Mouse (Mus musculus) myocyte (in vitro differentiated cells): ENCODE results near the gene Clasp1.

Experiments
- E2F4 ChIP-seq: IDR thresholded peaks from one replicate; pipeline ENCODE4 v1.6.1; 2011; ENCODE audit warnings: mild to moderate bottlenecking, control low read depth, moderate library complexity; ENCODE audit not compliant: insufficient read depth
- MAX ChIP-seq: IDR thresholded peaks from one replicate; pipeline ENCODE4 v1.6.1; 2011; ENCODE audit warnings: low read depth, mild to moderate bottlenecking, control low read depth
- MYOG ChIP-seq, 3 experiments: IDR thresholded peaks; one replicate each; pipeline ENCODE4 v1.6.1; 2011; ENCODE audit warnings: control low read depth in 2 of 3, low read depth in 2 of 3, mild to moderate bottlenecking in 2 of 3; ENCODE audit not compliant: insufficient read length in 2 of 3, control insufficient read depth in 1 of 3, insufficient read depth in 1 of 3
- POLR2A ChIP-seq: IDR thresholded peaks from one replicate; pipeline ENCODE4 v1.6.1; 2011; ENCODE audit warnings: low read depth, mild to moderate bottlenecking, control low read depth, moderate library complexity; ENCODE audit not compliant: insufficient read length
- POLR2AphosphoS2 ChIP-seq: IDR thresholded peaks from one replicate; pipeline ENCODE4 v1.6.1; 2011; ENCODE audit warnings: low read depth, control low read depth; ENCODE audit not compliant: insufficient read length
- REST ChIP-seq: IDR thresholded peaks from one replicate; pipeline ENCODE4 v1.6.1; 2011; ENCODE audit warnings: mild to moderate bottlenecking, control low read depth, moderate library complexity; ENCODE audit not compliant: insufficient read depth, insufficient read length
- SRF ChIP-seq: IDR thresholded peaks from one replicate; pipeline ENCODE4 v1.6.1; 2011; ENCODE audit warnings: low read depth; ENCODE audit not compliant: control insufficient read depth, insufficient read length
- TCF12 ChIP-seq: IDR thresholded peaks from one replicate; pipeline ENCODE4 v1.6.1; 2011; ENCODE audit warnings: mild to moderate bottlenecking, control low read depth; ENCODE audit not compliant: poor library complexity, insufficient read depth, severe bottlenecking
- TCF3 ChIP-seq: IDR thresholded peaks from one replicate; pipeline ENCODE4 v1.6.1; 2011; ENCODE audit warnings: low read depth, control low read depth; ENCODE audit not compliant: insufficient read length
- USF1 ChIP-seq: IDR thresholded peaks from one replicate; pipeline ENCODE4 v1.6.1; 2011; ENCODE audit warnings: low read depth, mild to moderate bottlenecking, control low read depth, moderate library complexity

- TF ChIP-seq USF1, result no peak
- TF ChIP-seq POLR2A, result no peak
- TF ChIP-seq MAX, result no peak
- no peak for TF ChIP-seq E2F4
- TF ChIP-seq TCF12, result no peak
- TF ChIP-seq REST, result no peak
- TF ChIP-seq TCF3, result no peak
- no peak for TF ChIP-seq SRF
- no peak for TF ChIP-seq MYOG (IDR thresholded peaks at IDR 0.05; ENCODE audit: control insufficient read depth in 1 of 3, insufficient read depth in 1 of 3, insufficient read length in 2 of 3, low read depth in 2 of 3)
- no peak for TF ChIP-seq POLR2AphosphoS2
Observed at GRCm38 (mm10) chr1:118417047-118417730, 28.3 kb downstream of the Clasp1 start.
